Mouse (Mus musculus) thymus, adult 2 months (tissue): ENCODE measurements around the gene B3galt6.

ENCODE experiments used
- CTCF ChIP-seq: fragments of 200-500 bp; IDR thresholded peaks from 2 replicates; pipeline ENCODE4 v1.5.1; 2012; ENCODE audit warnings: mild to moderate bottlenecking, control low read depth, low read length, moderate library complexity, borderline replicate concordance; ENCODE audit not compliant: control insufficient read depth, poor library complexity, insufficient read depth; ENCODE audit errors: extremely low read depth
- POLR2A ChIP-seq: fragments of 200-500 bp; IDR thresholded peaks from 2 replicates; pipeline ENCODE4 v1.6.1; 2012; ENCODE audit warnings: mild to moderate bottlenecking, low read length, control low read depth, moderate library complexity; ENCODE audit not compliant: control insufficient read depth, poor library complexity, insufficient read depth; ENCODE audit errors: extremely low read depth

GRCm38 (mm10) chr4:156031593-156032391 lies 39.3 kb upstream of the B3galt6 start:
- TF ChIP-seq CTCF = no peak
- no peak for TF ChIP-seq POLR2A
